8 mouse cellular contexts compared by ENCODE assay signal in the genomic region with DNA sequence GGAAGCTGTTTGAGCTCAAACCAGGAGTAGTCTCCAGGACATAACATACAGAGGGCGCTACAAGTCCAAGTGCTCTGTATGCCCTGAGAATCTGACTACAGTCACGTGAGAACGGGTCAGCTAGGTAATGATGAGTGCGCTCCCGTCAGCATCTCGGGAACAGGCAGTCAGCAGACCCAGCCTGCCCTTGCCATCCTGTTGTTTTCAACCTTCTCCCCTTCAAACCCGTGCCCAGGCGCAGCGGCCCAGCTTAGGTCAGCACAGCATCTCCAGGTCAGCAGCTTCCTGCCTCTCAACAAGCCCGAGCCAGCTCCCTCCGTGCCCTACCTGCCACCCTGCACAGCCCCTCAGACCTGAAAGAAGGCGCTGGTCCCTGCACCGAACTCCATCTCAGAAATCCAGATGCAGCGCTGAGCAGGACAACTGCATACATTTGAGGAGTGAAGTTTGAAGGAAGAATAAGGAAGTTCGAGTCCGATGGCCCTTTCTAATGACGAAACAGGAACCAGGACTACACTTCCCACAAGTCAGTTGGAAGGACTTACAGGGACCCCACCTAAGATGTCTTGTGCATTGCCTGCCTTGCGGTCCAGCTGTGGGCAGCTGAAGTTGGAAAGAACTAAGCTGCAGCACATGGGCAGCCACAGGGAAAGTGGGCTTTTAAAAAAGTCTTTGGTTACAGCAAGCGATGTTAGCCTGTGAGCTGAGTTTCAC. TPM values are rescaled to one million over a fixed set of nuclear protein-coding genes. Genes with fewer than 3 reads are reported as not detected.
DNase-seq lines count a peak whose midpoint lies in the region; ATAC-seq lines count a peak whose summit lies in the region.

A gene (minus strand): TSS at position 476 of the 714 bp plus-strand sequence.
A gene (minus strand): TSS at position 498 of the 714 bp plus-strand sequence.

- peak; percentile 98 for ATAC-seq in megakaryocyte progenitor cell, adult 5-6 weeks (replicated peaks; ENCODE audit: poor library complexity)

- DNase-seq in adipocyte (ENCODE audit: low spot score): peak; percentile 90
- DNase-seq in embryo, embryonic 10 days (ENCODE audit: low spot score): peak; percentile 94
- DNase-seq in gastrocnemius, postnatal 10 days: peak; percentile 69
- DNase-seq in induced T-regulatory cell, adult 2 months (ENCODE audit: low read depth): peak; percentile 93
- peak; percentile 79 to 89 for DNase-seq in left cerebral cortex, adult 9 months (ENCODE audit: low spot score in 2 of 2)
- peak; percentile 68 for DNase-seq in right cerebral cortex, postnatal 14 days
- DNase-seq in urinary bladder, postnatal 36 days (ENCODE audit: low spot score in 2 of 2): peak; percentile 79 to 83

RNA-seq across cellular contexts. Expression of the first gene that starts in this region (rescaled TPM):
- 1 to 10 TPM in 1 of 2 experiments, under 1 TPM in 1; 0.70 to 1.8 TPM for total RNA-seq in gastrocnemius, postnatal 10 days (2021)
- total RNA-seq in megakaryocyte progenitor cell, adult 5-6 weeks (2015): 2.3 TPM in 1 of 2 replicates, not detected in the other
- not detected in 2 replicates for total RNA-seq in megakaryocyte progenitor cell, adult 5-6 weeks (2017)

RNA-seq across cellular contexts. Expression of the second gene that starts in this region (rescaled TPM):
- total RNA-seq in gastrocnemius, postnatal 10 days (2021): 1 to 10 TPM; 3.9 to 5.2 TPM
- total RNA-seq in megakaryocyte progenitor cell, adult 5-6 weeks (2015): 8.5 and 14.1 TPM in 2 replicates
- 9.3 and 13.5 TPM in 2 replicates for total RNA-seq in megakaryocyte progenitor cell, adult 5-6 weeks (2017)

Comparison
In these comparisons a context has a peak if more than half of its experiments do, and no peak if none do; other contexts are left out.
1. Peak in every context shown above with its lines: DNase-seq and ATAC-seq.